Mouse (Mus musculus) kidney, embryonic 16.5 days (tissue): ENCODE results near the gene Nfix. TPM values are rescaled to one million over a fixed set of nuclear protein-coding genes. Genes with fewer than 3 reads are reported as not detected.
A peak's percentile ranks its signal among the peaks of the same experiment; 100 is the strongest.

Experiments
- ATAC-seq: fragments of 200-750 bp; cut with Nextera tagmentation; 2 replicates; pipeline ENCODE4 v1.8.0; 2017; ENCODE audit warnings: moderate TSS enrichment; ENCODE audit not compliant: low FRiP score, low TSS enrichment
- H3K27ac ChIP-seq: fragments of 300-500 bp; sonication (generic); 2 replicates; pipeline ENCODE4 v1.5.1; 2014; ENCODE audit warnings: low read length
- H3K27me3 ChIP-seq: fragments of 300-500 bp; sonication (generic); 2 replicates; pipeline ENCODE4 v1.6.1; 2014; ENCODE audit warnings: low read length, control low read depth, mixed read lengths; ENCODE audit not compliant: insufficient read depth
- H3K36me3 ChIP-seq: fragments of 300-500 bp; sonication (generic); 2 replicates; pipeline ENCODE4 v1.6.1; 2014; ENCODE audit warnings: low read length, control low read depth, mixed read lengths; ENCODE audit not compliant: insufficient read depth
- H3K4me1 ChIP-seq: fragments of 300-500 bp; sonication (generic); 2 replicates; pipeline ENCODE4 v1.6.1; 2014; ENCODE audit warnings: low read length, control low read depth, mixed read lengths; ENCODE audit not compliant: insufficient read depth
- H3K4me2 ChIP-seq: fragments of 300-500 bp; sonication (generic); replicated peaks from 2 replicates; pipeline ENCODE4 v1.6.1; 2014; ENCODE audit warnings: low read depth, low read length
- H3K4me3 ChIP-seq: fragments of 300-500 bp; sonication (generic); 2 replicates; pipeline ENCODE4 v1.5.1; 2014; ENCODE audit warnings: mild to moderate bottlenecking, low read length
- H3K9ac ChIP-seq: fragments of 300-500 bp; sonication (generic); replicated peaks from 2 replicates; pipeline ENCODE4 v1.6.1; 2014; ENCODE audit warnings: low read length
- H3K9me3 ChIP-seq: fragments of 300-500 bp; sonication (generic); 2 replicates; pipeline ENCODE4 v1.6.1; 2016; ENCODE audit warnings: low read length, control low read depth
- WGBS: fragments of 180-500 bp; shearing (Covaris S2); extraction: QIAGEN DNeasy Blood & Tissue Kit; methylation state at CpG from one replicate; pipeline ENCODE4 v1.1.7; 2014; 5-methylcytosine and 5-hydroxymethylcytosine counted together
- polyA plus RNA-seq: library from polyadenylated mRNA; unstranded; fragments of >200 nt; fragmentation: Nextera tagmentation; extraction: Ambion mirVana; gene quantifications from 2 replicates; pipeline ENCODE4 v1.2.1, GENCODE M21; 2015

Gene Nfix
- polyA plus RNA-seq, 1 experiment from 2014 or later, result 14.8 TPM

- 56% methylated on average over 10 of the region's 10 CpGs for WGBS
- peaks cover 4% of the 10 kb centered on the region; the same call in 1 of the 2 replicates for H3K36me3 ChIP-seq
- H3K9me3 ChIP-seq, result no peaks in the 10 kb centered on the region
- ATAC-seq, result no peak
- H3K27ac ChIP-seq, result peak overlapping the region; percentile 55
- peaks cover 47% of the 10 kb centered on the region for H3K4me1 ChIP-seq
- H3K4me3 ChIP-seq, result no peak overlapping the region
- peak overlapping the region; percentile 37 for H3K9ac ChIP-seq
- H3K27me3 ChIP-seq, result no peaks in the 10 kb centered on the region
- H3K4me2 ChIP-seq, result no peak overlapping the region
These were observed 74.8 kb downstream of the Nfix start for GRCm38 (mm10) chr8:84725246-84725940.

GRCm38 (mm10) chr8:84724683-84725082 is 75.5 kb downstream of the Nfix start:
- H3K27me3 ChIP-seq, result no peaks in the 10 kb centered on the region
- ATAC-seq, result no peak
- H3K9me3 ChIP-seq, result no peaks in the 10 kb centered on the region
- H3K4me1 ChIP-seq, result peaks cover 45% of the 10 kb centered on the region
- no peak overlapping the region for H3K4me3 ChIP-seq
- H3K4me2 ChIP-seq, result no peak overlapping the region
- no peak overlapping the region for H3K27ac ChIP-seq
- no peak overlapping the region for H3K9ac ChIP-seq
- 57% methylated on average over 9 of the region's 9 CpGs for WGBS
- peaks cover 4% of the 10 kb centered on the region; the same call in 1 of the 2 replicates for H3K36me3 ChIP-seq

GRCm38 (mm10) chr8:84723571-84723900 is 76.6 kb downstream of the Nfix start:
- Histone ChIP-seq H3K27ac (peak overlapping the region; percentile 95), H3K4me2 (peak overlapping the region; percentile 30), H3K4me3 (peak overlapping the region; percentile 14), H3K36me3 (peaks cover 4% of the 10 kb centered on the region; the same call in 1 of the 2 replicates), H3K27me3 (peaks cover 4% of the 10 kb centered on the region; the same call in 1 of the 2 replicates), H3K9ac (peak overlapping the region; percentile 49), H3K4me1 (peaks cover 45% of the 10 kb centered on the region), H3K9me3 (no peaks in the 10 kb centered on the region)
- ATAC-seq, result no peak
- 25% methylated on average over 7 of the region's 7 CpGs for WGBS

- 22% methylated on average over 10 of the region's 10 CpGs for whole genome bisulfite sequencing
- H3K27ac ChIP-seq, result peak within 1 kb of the TSS; percentile 95
- peak within 1 kb of the TSS; percentile 14 for H3K4me3 ChIP-seq
- peaks cover 45% of the 10 kb centered on the region for H3K4me1 ChIP-seq
- H3K4me2 ChIP-seq, result peak within 1 kb of the TSS; percentile 30
- peaks cover 4% of the 10 kb centered on the region; the same call in 1 of the 2 replicates for H3K36me3 ChIP-seq
- peak; percentile 85 for ATAC-seq
- H3K27me3 ChIP-seq, result peaks cover 4% of the 10 kb centered on the region; the same call in 1 of the 2 replicates
- H3K9me3 ChIP-seq, result no peaks in the 10 kb centered on the region
- H3K9ac ChIP-seq, result peak within 1 kb of the TSS; percentile 49
These were observed 77.1 kb downstream of the Nfix start, which contains the start of gene G430095P16Rik for GRCm38 (mm10) chr8:84722850-84723570. Gene G430095P16Rik, plus strand, starts transcription at chr8:84723007.

GRCm38 (mm10) chr8:84722530-84722849 is 77.7 kb downstream of the Nfix start:
- ATAC-seq, result no peak; the same call in 1 of the 2 replicates
- Histone ChIP-seq H3K9me3 (no peaks in the 10 kb centered on the region), H3K27ac (peak overlapping the region; percentile 95), H3K4me1 (peaks cover 45% of the 10 kb centered on the region), H3K9ac (0 out of 2 replicates have a peak overlapping the region, but pooled peaks have one; percentile 49), H3K36me3 (peaks cover 4% of the 10 kb centered on the region; the same call in 1 of the 2 replicates), H3K4me3 (no peak overlapping the region), H3K27me3 (peaks cover 7% of the 10 kb centered on the region), H3K4me2 (no peak overlapping the region)
- 71% methylated on average over 6 of the region's 6 CpGs for WGBS

- Histone ChIP-seq H3K27ac (no peak overlapping the region), H3K9ac (no peak overlapping the region), H3K27me3 (peaks cover 31% of the 10 kb centered on the region), H3K4me3 (no peak overlapping the region), H3K9me3 (no peaks in the 10 kb centered on the region), H3K36me3 (0 out of 2 replicates have a peak, but pooled peaks cover 4% of the 10 kb centered on the region), H3K4me2 (no peak overlapping the region), H3K4me1 (peaks cover 33% of the 10 kb centered on the region)
- ATAC-seq, result no peak
- 68% methylated on average over 5 of the region's 5 CpGs for WGBS
These were observed 81.0 kb downstream of the Nfix start for GRCm38 (mm10) chr8:84718959-84719690.

GRCm38 (mm10) chr8:84718476-84718875 is 81.7 kb downstream of the Nfix start:
- Histone ChIP-seq H3K4me2 (no peak overlapping the region), H3K9ac (no peak overlapping the region), H3K27ac (no peak overlapping the region), H3K4me3 (no peak overlapping the region), H3K36me3 (0 out of 2 replicates have a peak, but pooled peaks cover 4% of the 10 kb centered on the region), H3K4me1 (peaks cover 33% of the 10 kb centered on the region), H3K27me3 (peaks cover 33% of the 10 kb centered on the region), H3K9me3 (no peaks in the 10 kb centered on the region)
- no peak for ATAC-seq
- 70% methylated on average over 5 of the region's 5 CpGs for WGBS

- Histone ChIP-seq H3K36me3 (0 out of 2 replicates have a peak, but pooled peaks cover 4% of the 10 kb centered on the region), H3K9ac (no peak overlapping the region), H3K27ac (no peak overlapping the region), H3K9me3 (no peaks in the 10 kb centered on the region), H3K4me1 (peaks cover 32% of the 10 kb centered on the region), H3K27me3 (peaks cover 33% of the 10 kb centered on the region), H3K4me3 (no peak overlapping the region), H3K4me2 (no peak overlapping the region)
- WGBS, result 89% methylated on average over 11 of the region's 11 CpGs
- no peak for ATAC-seq
These were observed 83.4 kb downstream of the Nfix start for GRCm38 (mm10) chr8:84716790-84717189.

GRCm38 (mm10) chr8:84715893-84716468 is 84.2 kb downstream of the Nfix start:
- Histone ChIP-seq H3K27me3 (peaks cover 33% of the 10 kb centered on the region), H3K9ac (no peak overlapping the region; the same call in 1 of the 2 replicates), H3K27ac (no peak overlapping the region), H3K36me3 (0 out of 2 replicates have a peak, but pooled peaks cover 4% of the 10 kb centered on the region), H3K4me1 (peaks cover 39% of the 10 kb centered on the region), H3K4me2 (peak overlapping the region; percentile 25), H3K9me3 (no peaks in the 10 kb centered on the region), H3K4me3 (peak overlapping the region; percentile 4; the same call in 1 of the 2 replicates)
- WGBS, result 13% methylated on average over 27 of the region's 27 CpGs
- ATAC-seq, result no peak
